Mouse (Mus musculus): Measurements from ENCODE around the gene Hypk.

Gene Hypk

GRCm38 (mm10) chr2:121452990-121453389 lies at the start of gene Hypk:
Gene Hypk, plus strand, starts transcription at chr2:121453290.
- in situ Hi-C loops (cut with MboI, MseI): loop anchor here (25.0 kb wide), 1 partner anchor 1284 kb away; the partner anchor contains the start of gene Bloc1s6

- in situ Hi-C loops (cut with MboI, MseI): no loop called here
These were observed 49.8 kb upstream of the Hypk start for GRCm38 (mm10) chr2:121403296-121403695.

- in situ Hi-C loops (cut with MboI, MseI): loop anchor here (5.0 kb wide), 1 partner anchor 34 kb away; the partner anchor contains the start of gene Ell3
These were observed 44.9 kb upstream of the Hypk start for GRCm38 (mm10) chr2:121408160-121408559.

- in situ Hi-C loops (cut with MboI, MseI): no loop called here
These were observed 40.2 kb upstream of the Hypk start for GRCm38 (mm10) chr2:121412843-121413386.

GRCm38 (mm10) chr2:121413387-121414042 lies 39.6 kb upstream of the Hypk start, which contains the start of the genes Pdia3 and Catsper2:
Gene Pdia3, plus strand, starts transcription at chr2:121413775.
Gene Catsper2, minus strand, starts transcription at chr2:121413792.
- in situ Hi-C loops (cut with MboI, MseI): no loop called here

GRCm38 (mm10) chr2:121414139-121414685 lies 38.9 kb upstream of the Hypk start:
- in situ Hi-C loops (cut with MboI, MseI): no loop called here

- in situ Hi-C loops (cut with MboI, MseI): no loop called here
These were observed 38.0 kb upstream of the Hypk start for GRCm38 (mm10) chr2:121415103-121415502.

- in situ Hi-C loops (cut with MboI, MseI): no loop called here
These were observed 37.5 kb upstream of the Hypk start for GRCm38 (mm10) chr2:121415591-121415990.

- in situ Hi-C loops (cut with MboI, MseI): no loop called here
These were observed 36.7 kb upstream of the Hypk start for GRCm38 (mm10) chr2:121416356-121416755.

- in situ Hi-C loops (cut with MboI, MseI): no loop called here
These were observed 34.6 kb upstream of the Hypk start for GRCm38 (mm10) chr2:121418476-121418875.

GRCm38 (mm10) chr2:121423166-121423565 lies 29.9 kb upstream of the Hypk start:
- in situ Hi-C loops (cut with MboI, MseI): no loop called here

- in situ Hi-C loops (cut with MboI, MseI): no loop called here
These were observed 27.2 kb upstream of the Hypk start for GRCm38 (mm10) chr2:121425890-121426289.

GRCm38 (mm10) chr2:121434854-121435253 lies 18.2 kb upstream of the Hypk start:
- in situ Hi-C loops (cut with MboI, MseI): no loop called here

- in situ Hi-C loops (cut with MboI, MseI): loop anchor here (5.0 kb wide), 1 partner anchor 32 kb away; no protein-coding TSS in a partner anchor
These were observed 13.3 kb upstream of the Hypk start for GRCm38 (mm10) chr2:121439746-121440145.

- in situ Hi-C loops (cut with MboI, MseI): loop anchor here (5.0 kb wide), 1 partner anchor 34 kb away; no protein-coding TSS in a partner anchor
These were observed 12.1 kb upstream of the Hypk start for GRCm38 (mm10) chr2:121440834-121441605.

GRCm38 (mm10) chr2:121441800-121442199 lies 11.3 kb upstream of the Hypk start:
- in situ Hi-C loops (cut with MboI, MseI): loop anchor here (5.0 kb wide), 1 partner anchor 34 kb away; no protein-coding TSS in a partner anchor

GRCm38 (mm10) chr2:121442259-121443067 lies 10.6 kb upstream of the Hypk start:
- in situ Hi-C loops (cut with MboI, MseI): loop anchor here (5.0 kb wide), 1 partner anchor 35 kb away; no protein-coding TSS in a partner anchor

GRCm38 (mm10) chr2:121443068-121443349 lies 10.1 kb upstream of the Hypk start:
- in situ Hi-C loops (cut with MboI, MseI): loop anchor here (5.0 kb wide), 1 partner anchor 36 kb away; no protein-coding TSS in a partner anchor

- in situ Hi-C loops (cut with MboI, MseI): loop anchor here (5.0 kb wide), 1 partner anchor 37 kb away; no protein-coding TSS in a partner anchor
These were observed 8.9 kb upstream of the Hypk start, which contains the start of gene Ell3 for GRCm38 (mm10) chr2:121444178-121444577. Gene Ell3, minus strand, starts transcription at chr2:121444278.

- in situ Hi-C loops (cut with MboI, MseI): no loop called here
These were observed 8.0 kb upstream of the Hypk start for GRCm38 (mm10) chr2:121445117-121445516.

- in situ Hi-C loops (cut with MboI, MseI): no loop called here
These were observed 6.6 kb upstream of the Hypk start for GRCm38 (mm10) chr2:121446506-121446905.

All from T-helper 1 cell (primary cell).